Mouse (Mus musculus) olfactory bulb, adult 2 months (tissue): ENCODE results near the gene Uqcr11.

Experiments
- CTCF ChIP-seq: fragments of 200-500 bp; IDR thresholded peaks from 2 replicates; pipeline ENCODE4 v1.5.1; 2012; ENCODE audit warnings: low read depth, mild to moderate bottlenecking, low read length, moderate library complexity; ENCODE audit not compliant: insufficient read depth
- POLR2A ChIP-seq: fragments of 200-500 bp; IDR thresholded peaks from 2 replicates; pipeline ENCODE4 v1.6.1; 2012; ENCODE audit warnings: mild to moderate bottlenecking, low read depth, low read length, moderate library complexity; ENCODE audit not compliant: insufficient read depth

DNA sequence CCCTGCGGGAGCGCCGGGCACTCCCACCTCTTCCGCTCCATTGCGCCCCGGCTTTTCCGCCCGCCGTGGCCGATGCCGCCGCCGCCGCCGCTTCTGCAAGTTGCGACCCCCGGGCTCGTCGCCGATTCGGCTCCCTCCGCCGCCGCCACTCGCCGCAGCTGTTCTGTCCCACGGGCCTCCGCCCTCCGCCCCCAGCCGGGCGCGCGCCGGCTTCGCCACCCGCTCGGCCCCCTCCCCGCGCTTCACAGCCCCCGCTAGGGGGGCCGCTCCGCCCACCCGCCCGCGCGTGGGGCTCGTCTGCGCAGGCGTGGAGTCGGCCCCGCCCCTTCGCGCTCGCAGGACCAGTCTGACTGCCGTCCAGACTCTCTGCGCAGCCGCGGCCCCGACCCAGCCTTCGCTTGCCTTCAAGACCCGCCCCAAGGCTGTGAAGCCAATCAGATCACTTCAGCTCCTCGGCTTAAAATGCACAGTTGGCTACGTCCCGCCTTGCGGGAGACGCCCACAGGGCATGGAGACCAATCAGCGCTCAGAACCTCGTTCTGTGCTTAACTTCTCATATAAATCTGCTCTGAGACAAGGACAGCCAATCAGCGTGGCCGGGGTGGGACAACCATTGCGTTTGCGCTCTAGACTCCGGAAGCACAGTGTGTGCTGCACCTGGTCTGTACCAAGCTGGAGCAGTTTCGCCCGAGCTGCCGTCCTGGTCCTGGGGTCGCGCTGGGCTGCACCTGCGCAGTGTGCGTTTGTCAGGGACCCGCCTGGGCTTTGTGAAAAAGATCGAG is 7.2 kb downstream of the Uqcr11 start, which contains the start of gene Mbd3:
- no peak for TF ChIP-seq CTCF
- TF ChIP-seq POLR2A: peak; percentile 91
